Mouse (Mus musculus) intestine, embryonic 16.5 days (tissue): ENCODE results near the gene Rnf169. TPM values are rescaled to one million over a fixed set of nuclear protein-coding genes. Genes with fewer than 3 reads are reported as not detected.

Experiments
- ATAC-seq: fragments of 200-750 bp; cut with Nextera tagmentation; 2 replicates; pipeline ENCODE4 v1.8.0; 2017; ENCODE audit warnings: moderate TSS enrichment, moderate library complexity
- H3K27ac ChIP-seq: fragments of 300-500 bp; sonication (generic); 2 replicates; pipeline ENCODE4 v1.5.1; 2014; ENCODE audit warnings: mild to moderate bottlenecking, low read length
- H3K27me3 ChIP-seq: fragments of 300-500 bp; sonication (generic); replicated peaks from 2 replicates; pipeline ENCODE4 v1.6.1; 2014; ENCODE audit warnings: low read length, control low read depth, mixed read lengths; ENCODE audit not compliant: control insufficient read depth, insufficient read depth
- H3K36me3 ChIP-seq: fragments of 300-500 bp; sonication (generic); 2 replicates; pipeline ENCODE4 v1.6.1; 2014; ENCODE audit warnings: low read length, control low read depth; ENCODE audit not compliant: control insufficient read depth, insufficient read depth
- H3K4me1 ChIP-seq: fragments of 300-500 bp; sonication (generic); 2 replicates; pipeline ENCODE4 v1.6.1; 2014; ENCODE audit warnings: low read length, control low read depth, mixed read lengths; ENCODE audit not compliant: control insufficient read depth, insufficient read depth
- H3K4me2 ChIP-seq: fragments of 300-500 bp; sonication (generic); 2 replicates; pipeline ENCODE4 v1.6.1; 2014; ENCODE audit warnings: low read depth, low read length, control low read depth
- H3K4me3 ChIP-seq: fragments of 300-500 bp; sonication (generic); 2 replicates; pipeline ENCODE4 v1.5.1; 2014; ENCODE audit warnings: mild to moderate bottlenecking, low read length
- H3K9ac ChIP-seq: fragments of 300-500 bp; sonication (generic); 2 replicates; pipeline ENCODE4 v1.6.1; 2014; ENCODE audit warnings: low read depth, low read length
- H3K9me3 ChIP-seq: fragments of 300-500 bp; sonication (generic); 2 replicates; pipeline ENCODE4 v1.6.1; 2016; ENCODE audit warnings: low read length, control low read depth; ENCODE audit not compliant: control insufficient read depth
- WGBS: fragments of 180-500 bp; shearing (Covaris S2); extraction: QIAGEN DNeasy Blood & Tissue Kit; methylation state at CpG from one replicate; pipeline ENCODE4 v1.1.7; 2014; 5-methylcytosine and 5-hydroxymethylcytosine counted together
- polyA plus RNA-seq: library from polyadenylated mRNA; unstranded; fragments of >200 nt; fragmentation: Nextera tagmentation; extraction: Ambion mirVana; gene quantifications from 2 replicates; pipeline ENCODE4 v1.2.1, GENCODE M21; 2015

The Rnf169 gene
- polyA plus RNA-seq, 1 experiment from 2014 or later, result 3.1 TPM

DNA sequence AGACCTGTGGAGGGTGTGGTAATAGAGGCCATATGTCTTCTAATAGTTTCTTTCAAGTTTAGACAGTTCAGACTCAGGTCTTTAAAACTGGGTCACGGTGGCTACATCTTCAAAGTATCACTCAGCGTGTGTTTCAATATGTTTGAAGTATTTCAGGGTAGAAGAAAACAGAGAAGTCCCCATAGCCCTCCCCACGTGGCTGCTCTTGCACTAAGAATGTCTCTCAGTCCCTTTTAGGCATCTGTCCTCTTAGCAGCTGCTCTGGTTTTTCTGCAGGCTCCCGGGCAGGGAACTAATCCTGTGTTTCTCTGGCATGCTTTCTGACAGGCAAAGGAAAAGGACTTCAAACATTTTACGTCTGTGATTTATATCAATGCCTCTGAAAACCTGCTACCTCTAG is 104.4 kb downstream of the Rnf169 start:
- 43% methylated on average over 5 of the region's 5 CpGs for WGBS
- Histone ChIP-seq H3K36me3 (no peaks in the 10 kb centered on the region), H3K4me2 (no peak overlapping the region), H3K4me3 (no peak overlapping the region), H3K4me1 (no peaks in the 10 kb centered on the region), H3K27ac (no peak overlapping the region), H3K9me3 (no peaks in the 10 kb centered on the region), H3K9ac (no peak overlapping the region), H3K27me3 (no peaks in the 10 kb centered on the region; the same call in 1 of the 2 replicates)
- no peak for ATAC-seq

DNA sequence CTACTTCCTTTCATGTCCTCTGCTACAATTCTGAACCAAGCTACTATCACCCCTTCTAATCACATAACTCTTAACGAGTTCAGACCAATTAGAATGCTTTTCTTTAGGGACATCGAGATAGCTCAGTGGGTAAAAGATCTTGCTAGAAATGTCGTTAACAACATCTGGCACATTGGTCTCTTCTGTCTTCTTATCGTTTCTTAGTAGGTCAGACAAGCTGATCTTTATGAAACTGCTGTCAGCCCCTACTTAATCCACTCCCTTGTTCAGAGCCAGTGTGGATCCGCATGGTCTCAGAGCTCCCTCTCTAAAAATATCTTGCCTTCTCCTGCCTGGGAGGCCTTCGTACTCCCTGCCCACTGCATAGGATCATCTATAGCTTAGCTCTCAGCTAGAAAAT is 106.3 kb downstream of the Rnf169 start:
- 81% methylated on average over 6 of the region's 6 CpGs for WGBS
- no peak overlapping the region for H3K9ac ChIP-seq
- ATAC-seq, result no peak
- H3K27ac ChIP-seq, result no peak overlapping the region
- H3K4me2 ChIP-seq, result no peak overlapping the region
- H3K4me1 ChIP-seq, result no peaks in the 10 kb centered on the region
- no peaks in the 10 kb centered on the region for H3K36me3 ChIP-seq
- H3K4me3 ChIP-seq, result no peak overlapping the region
- no peaks in the 10 kb centered on the region for H3K9me3 ChIP-seq
- H3K27me3 ChIP-seq, result no peaks in the 10 kb centered on the region; the same call in 1 of the 2 replicates

Other genes with a start within 250 kb of the Rnf169 start
- not detected in 2 replicates for gene Olfr521, start 216.9 kb downstream of the Rnf169 start, polyA plus RNA-seq
- gene Neu3, start 152.0 kb downstream of the Rnf169 start, polyA plus RNA-seq, result 6.0 and 7.2 TPM in 2 replicates
- 0.11 and 0.12 TPM in 2 replicates for gene Xrra1, start 121.3 kb downstream of the Rnf169 start, polyA plus RNA-seq
- 393 and 423 TPM in 2 replicates for gene Spcs2, start 117.0 kb downstream of the Rnf169 start, polyA plus RNA-seq
- 0.61 and 0.72 TPM in 2 replicates for gene Chrdl2, start 25.7 kb upstream of the Rnf169 start, polyA plus RNA-seq
- 41.0 and 45.7 TPM in 2 replicates for gene Pold3, start 141.1 kb upstream of the Rnf169 start, polyA plus RNA-seq
- gene Lipt2, start 178.8 kb upstream of the Rnf169 start, polyA plus RNA-seq, result 15.6 and 16.4 TPM in 2 replicates
- 57.7 and 66.6 TPM in 2 replicates for gene Kcne3, start 196.1 kb upstream of the Rnf169 start, polyA plus RNA-seq
- gene Pgm2l1, start 246.9 kb upstream of the Rnf169 start, polyA plus RNA-seq, result 1.7 and 2.0 TPM in 2 replicates